Mouse (Mus musculus): Measurements from ENCODE around the gene Ccdc42. TPM values are rescaled to one million over a fixed set of nuclear protein-coding genes. Genes with fewer than 3 reads are reported as not detected.

Gene Ccdc42
- polyA plus RNA-seq, 1 experiment: 0.92 TPM

- H3K4me1 ChIP-seq (ENCODE audit: control insufficient read depth, insufficient read depth, low read length): peaks cover 3% of the 10 kb centered on the region; the same call in 1 of the 2 replicates
- no peak overlapping the region for H3K27ac ChIP-seq (ENCODE audit: insufficient read depth, low read length)
- TF ChIP-seq CTCF (IDR thresholded peaks at IDR 0.05; ENCODE audit: extremely low read depth, insufficient read depth, low read length) (no peak), POLR2A (IDR thresholded peaks at IDR 0.05; ENCODE audit: extremely low read depth, insufficient read depth, low read length) (no peak)
- no peak overlapping the region for H3K4me3 ChIP-seq (ENCODE audit: insufficient read depth, low read length)
Observed at GRCm38 (mm10) chr11:68602200-68602931, 15.5 kb downstream of the Ccdc42 start.

DNA sequence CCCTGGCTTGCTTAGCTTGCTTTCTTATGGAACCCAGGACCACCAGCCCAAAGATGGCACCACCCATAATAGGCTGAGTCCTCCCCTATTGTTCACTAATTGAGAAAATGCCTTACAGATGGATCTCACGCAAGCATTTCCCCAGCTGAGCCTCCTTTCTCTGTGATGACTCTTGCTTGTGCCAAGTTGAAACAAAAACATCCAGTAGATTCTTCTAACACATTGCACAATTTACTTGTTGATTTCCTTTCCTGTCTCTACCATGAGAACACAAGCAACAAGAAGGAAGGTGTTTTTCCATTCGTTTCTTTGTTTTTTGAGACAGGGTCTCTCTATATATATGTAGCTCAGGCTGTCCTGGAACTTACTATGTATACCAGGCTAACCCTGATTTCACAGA lies 20.2 kb downstream of the Ccdc42 start:
- TF ChIP-seq POLR2A (IDR thresholded peaks at IDR 0.05; ENCODE audit: extremely low read depth, insufficient read depth, low read length) (no peak), CTCF (IDR thresholded peaks at IDR 0.05; ENCODE audit: extremely low read depth, insufficient read depth, low read length) (no peak)
- Histone ChIP-seq H3K27ac (ENCODE audit: insufficient read depth, low read length) (no peak overlapping the region), H3K4me1 (ENCODE audit: control insufficient read depth, insufficient read depth, low read length) (no peaks in the 10 kb centered on the region), H3K4me3 (ENCODE audit: insufficient read depth, low read length) (no peak overlapping the region)

GRCm38 (mm10) chr11:68609910-68610566 lies 23.2 kb downstream of the Ccdc42 start:
- H3K4me1 ChIP-seq (ENCODE audit: control insufficient read depth, insufficient read depth, low read length): no peaks in the 10 kb centered on the region
- no peak for TF ChIP-seq CTCF (IDR thresholded peaks at IDR 0.05; ENCODE audit: extremely low read depth, insufficient read depth, low read length)
- H3K4me3 ChIP-seq (ENCODE audit: insufficient read depth, low read length): no peak overlapping the region
- no peak overlapping the region for H3K27ac ChIP-seq (ENCODE audit: insufficient read depth, low read length)

DNA sequence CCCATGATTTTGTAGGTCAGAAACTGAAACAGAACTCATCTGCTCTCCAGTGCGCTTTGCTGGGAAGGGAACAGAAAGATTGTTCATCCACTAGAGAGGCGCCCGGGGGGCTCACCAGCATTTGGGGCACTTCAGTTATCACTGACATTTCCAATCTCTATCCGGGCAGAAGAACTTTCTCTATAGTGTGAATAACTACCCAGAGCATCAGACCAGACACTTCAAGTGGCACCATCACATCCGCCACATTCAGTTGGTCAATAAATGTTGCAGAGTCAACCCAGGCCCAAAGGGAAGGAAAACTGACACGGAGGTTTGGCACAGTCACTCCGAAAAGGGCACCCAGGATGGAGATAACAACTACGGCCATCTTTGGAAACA lies 23.7 kb downstream of the Ccdc42 start:
- no peak overlapping the region for H3K27ac ChIP-seq (ENCODE audit: insufficient read depth, low read length)
- H3K4me3 ChIP-seq (ENCODE audit: insufficient read depth, low read length): no peak overlapping the region
- no peaks in the 10 kb centered on the region for H3K4me1 ChIP-seq (ENCODE audit: control insufficient read depth, insufficient read depth, low read length)
- no peak for TF ChIP-seq CTCF (IDR thresholded peaks at IDR 0.05; ENCODE audit: extremely low read depth, insufficient read depth, low read length)
- no peak for TF ChIP-seq POLR2A (IDR thresholded peaks at IDR 0.05; ENCODE audit: extremely low read depth, insufficient read depth, low read length)

DNA sequence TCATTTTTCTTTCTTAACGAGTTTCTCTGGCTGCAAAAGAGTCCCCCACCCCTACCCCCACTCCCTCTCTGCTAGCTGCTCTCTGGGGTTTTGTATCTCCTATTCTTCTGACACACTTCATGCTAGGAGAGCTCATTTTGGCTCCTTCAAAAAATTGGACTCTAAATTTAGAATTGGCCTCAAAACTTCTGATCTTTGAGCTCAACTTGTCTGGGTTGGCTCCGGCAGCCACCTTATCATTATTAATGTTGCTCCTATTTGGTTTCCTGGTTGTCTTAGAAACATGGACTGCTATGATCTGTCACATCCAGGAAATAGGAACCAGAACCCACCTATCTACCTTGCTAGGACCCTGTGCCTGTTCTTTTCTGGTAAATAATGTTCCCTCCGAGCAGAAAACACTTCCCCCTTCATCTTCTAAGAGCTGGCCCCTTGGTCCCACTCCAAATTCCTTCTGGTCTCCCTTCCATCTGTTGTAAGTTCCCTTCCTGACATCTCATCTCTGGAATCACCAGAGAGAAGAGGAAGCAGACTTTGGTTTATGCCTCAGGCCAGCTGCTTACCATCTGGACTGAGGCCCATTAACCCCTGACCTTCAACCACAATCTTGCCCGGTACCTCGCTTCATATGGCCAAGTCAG lies 26.4 kb downstream of the Ccdc42 start:
- Histone ChIP-seq H3K27ac (ENCODE audit: insufficient read depth, low read length) (no peak overlapping the region), H3K4me1 (ENCODE audit: control insufficient read depth, insufficient read depth, low read length) (no peaks in the 10 kb centered on the region)
- TF ChIP-seq CTCF (IDR thresholded peaks at IDR 0.05; ENCODE audit: extremely low read depth, insufficient read depth, low read length) (no peak), POLR2A (IDR thresholded peaks at IDR 0.05; ENCODE audit: extremely low read depth, insufficient read depth, low read length) (no peak)

GRCm38 (mm10) chr11:68622751-68623150 lies 35.9 kb downstream of the Ccdc42 start:
- H3K27ac ChIP-seq (ENCODE audit: insufficient read depth, low read length): 0 out of 2 replicates have a peak overlapping the region, but pooled peaks have one; percentile 12
- no peak for TF ChIP-seq CTCF (IDR thresholded peaks at IDR 0.05; ENCODE audit: extremely low read depth, insufficient read depth, low read length)
- TF ChIP-seq POLR2A (IDR thresholded peaks at IDR 0.05; ENCODE audit: extremely low read depth, insufficient read depth, low read length): no peak
- no peak overlapping the region for H3K4me3 ChIP-seq (ENCODE audit: insufficient read depth, low read length)
- H3K4me1 ChIP-seq (ENCODE audit: control insufficient read depth, insufficient read depth, low read length): peaks cover 5% of the 10 kb centered on the region

More for the DNA sequence above, 26.4 kb downstream of the Ccdc42 start:
- H3K4me3 ChIP-seq (ENCODE audit: insufficient read depth, low read length): no peak overlapping the region

DNA sequence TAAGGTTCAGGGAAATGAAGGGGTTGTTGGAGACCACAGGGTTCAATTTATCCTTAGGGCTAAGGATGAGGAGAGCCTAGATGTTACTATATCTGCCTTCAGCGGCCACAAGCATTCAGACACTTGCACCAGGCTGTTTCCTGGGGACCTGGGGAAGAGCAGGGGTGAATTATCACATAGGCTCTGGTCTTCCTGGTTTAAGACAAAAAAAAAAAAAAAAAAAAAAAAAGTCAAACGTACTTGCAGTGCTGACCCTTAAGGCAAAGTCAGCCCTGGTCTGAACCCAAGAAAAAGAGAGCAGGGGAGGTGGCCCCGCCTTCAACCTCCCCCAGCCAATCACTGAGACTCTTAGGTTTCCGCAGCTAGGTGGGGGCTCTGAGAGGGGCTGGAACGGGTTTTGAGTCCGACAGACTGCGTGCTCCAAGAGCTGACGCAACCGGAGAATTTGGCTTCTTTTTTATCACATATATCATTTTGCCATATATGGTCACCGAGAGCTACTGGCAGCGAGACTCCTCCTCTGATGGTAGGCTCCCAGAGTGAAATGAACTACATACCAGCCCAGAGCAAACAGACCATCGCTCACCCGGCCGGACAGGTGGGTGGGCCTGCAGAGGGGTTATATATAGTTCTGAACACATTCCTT lies 36.5 kb downstream of the Ccdc42 start:
- peak overlapping the region; percentile 2; the same call in 1 of the 2 replicates for H3K4me3 ChIP-seq (ENCODE audit: insufficient read depth, low read length)
- H3K4me1 ChIP-seq (ENCODE audit: control insufficient read depth, insufficient read depth, low read length): peaks cover 5% of the 10 kb centered on the region
- H3K27ac ChIP-seq (ENCODE audit: insufficient read depth, low read length): peak overlapping the region; percentile 51; the same call in 1 of the 2 replicates
- TF ChIP-seq CTCF (IDR thresholded peaks at IDR 0.05; ENCODE audit: extremely low read depth, insufficient read depth, low read length): no peak
- TF ChIP-seq POLR2A (IDR thresholded peaks at IDR 0.05; ENCODE audit: extremely low read depth, insufficient read depth, low read length): peak; percentile 62; the same call in 1 of the 2 replicates

GRCm38 (mm10) chr11:68623871-68624258 lies 37.0 kb downstream of the Ccdc42 start:
- no peak for TF ChIP-seq POLR2A (IDR thresholded peaks at IDR 0.05; ENCODE audit: extremely low read depth, insufficient read depth, low read length)
- TF ChIP-seq CTCF (IDR thresholded peaks at IDR 0.05; ENCODE audit: extremely low read depth, insufficient read depth, low read length): no peak
- Histone ChIP-seq H3K4me3 (ENCODE audit: insufficient read depth, low read length) (peak overlapping the region; percentile 2; the same call in 1 of the 2 replicates), H3K4me1 (ENCODE audit: control insufficient read depth, insufficient read depth, low read length) (peaks cover 5% of the 10 kb centered on the region), H3K27ac (ENCODE audit: insufficient read depth, low read length) (peak overlapping the region; percentile 74)

DNA sequence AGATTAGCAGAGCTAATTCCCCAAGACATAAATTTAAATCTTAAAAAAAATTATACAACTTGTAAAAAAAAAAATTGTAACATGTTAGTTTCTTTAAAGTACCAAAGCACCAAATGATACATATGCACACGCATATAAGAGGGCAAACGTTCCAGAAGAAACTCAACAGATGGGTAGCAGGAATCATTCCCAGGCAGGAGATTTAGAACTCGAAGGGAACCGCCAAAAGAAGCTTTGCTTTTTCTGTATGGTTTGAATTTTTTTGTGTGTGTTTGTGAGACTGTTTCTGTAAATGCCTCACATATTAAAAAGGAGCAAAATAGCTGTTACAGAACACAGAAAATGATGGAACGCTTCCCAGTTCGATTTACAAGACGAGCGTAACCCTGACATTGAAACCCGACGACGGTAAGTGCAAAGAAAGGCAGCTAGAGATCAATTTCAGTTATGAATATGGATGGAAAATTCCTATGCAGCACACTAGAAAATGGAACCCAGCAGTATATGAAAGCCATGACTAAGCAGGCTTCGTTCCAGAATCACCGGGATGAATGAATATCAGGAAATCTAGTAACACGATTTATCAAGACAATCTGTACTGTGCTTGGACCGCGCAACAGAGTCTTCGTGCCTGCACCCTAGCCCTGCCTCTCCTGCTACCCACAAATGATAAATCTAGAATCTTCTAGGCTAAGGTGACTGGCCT lies 44.9 kb downstream of the Ccdc42 start:
- Histone ChIP-seq H3K27ac (ENCODE audit: insufficient read depth, low read length) (0 out of 2 replicates have a peak overlapping the region, but pooled peaks have one; percentile 37), H3K4me3 (ENCODE audit: insufficient read depth, low read length) (no peak overlapping the region), H3K4me1 (ENCODE audit: control insufficient read depth, insufficient read depth, low read length) (peaks cover 2% of the 10 kb centered on the region; the same call in 1 of the 2 replicates)
- TF ChIP-seq POLR2A (IDR thresholded peaks at IDR 0.05; ENCODE audit: extremely low read depth, insufficient read depth, low read length) (no peak), CTCF (IDR thresholded peaks at IDR 0.05; ENCODE audit: extremely low read depth, insufficient read depth, low read length) (no peak)

Measured in cortical plate, adult 2 months (tissue).